ENCODE assay signal across 30 mouse cellular contexts in the genomic region with DNA sequence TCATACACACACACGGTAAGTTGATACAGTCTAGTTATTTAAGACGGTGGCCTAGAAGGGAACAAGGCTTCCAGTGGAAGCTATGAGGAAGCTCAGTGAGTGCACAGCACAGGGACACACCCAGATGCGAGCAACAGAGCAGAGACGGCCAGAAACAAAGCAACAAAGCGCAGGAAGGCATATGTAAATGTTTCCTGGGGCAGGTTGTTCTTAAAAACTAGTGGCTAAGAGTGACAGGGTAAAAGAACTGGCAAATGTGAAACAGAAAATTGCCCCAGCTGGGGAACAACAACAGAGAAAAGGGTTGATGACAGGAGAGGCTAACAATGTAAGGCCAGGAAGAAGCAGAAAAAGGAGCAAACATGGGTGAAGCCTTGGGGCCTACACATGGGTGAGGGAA. TPM values are rescaled to one million over a fixed set of nuclear protein-coding genes. Genes with fewer than 3 reads are reported as not detected.
A peak's percentile ranks its signal among the peaks of the same experiment; 100 is the strongest.
DNase-seq lines count a peak whose midpoint lies in the region; ATAC-seq and TF ChIP-seq lines count a peak whose summit lies in the region.
"Had no signal": no experiment of that assay in that cellular context is flagged by ENCODE, and none has a peak within 500 bp of the region (broad histone marks: within the 10 kb centered on the region; RNA-seq: fewer than 3 reads in every experiment).

No protein-coding gene starts in this region.

- DNase-seq in heart, adult 11 months = peak; percentile 54
- DNase-seq in spleen, adult 18-20 months = peak; percentile 26 to 37
- no peak for DNase-seq in spleen, postnatal 4 days (ENCODE audit: low spot score in 2 of 2)
- DNase-seq in ES-E14 (ENCODE audit: low read depth, low spot score) = peak; percentile 26
- peak; percentile 76 for DNase-seq in splenic B cell, adult 2 months (ENCODE audit: low read depth, low spot score)
- no peak for DNase-seq in cerebellum, postnatal 14 days
- no peak for DNase-seq in left cerebral cortex, adult 11 months (ENCODE audit: low spot score)
- DNase-seq: adrenal gland, postnatal 25 days; cerebellum, adult 18-20 months; cerebellum, postnatal 10 days; gastrocnemius, postnatal 10 days; kidney, adult 2 months; kidney, postnatal 36 days; layer of hippocampus, postnatal 36 days; midbrain, embryonic 14.5 days; retina, postnatal 1 day; right cerebral cortex, postnatal 25 days; thymus, adult 18-20 months; thymus, postnatal 25 days had no signal

- no peak for ATAC-seq in heart, embryonic 12.5 days (ENCODE audit: insufficient number of reproducible peaks, low FRiP score)
- ATAC-seq: forebrain, embryonic 16.5 days; hindbrain, postnatal 0 days; intestine, embryonic 15.5 days had no signal

- H3K9me3 ChIP-seq in heart, embryonic 12.5 days (replicated peaks) = no peaks in the 10 kb centered on the region
- H3K9me3 ChIP-seq in ES-E14 (ENCODE audit: control insufficient read depth, insufficient read depth, low read depth, low read length) = no peaks in the 10 kb centered on the region
- H3K9me3 ChIP-seq: heart, embryonic 15.5 days; intestine, embryonic 15.5 days; limb, embryonic 12.5 days; liver, embryonic 15.5 days; lung, embryonic 15.5 days had no signal

- no peaks in the 10 kb centered on the region for H3K27me3 ChIP-seq in heart, embryonic 12.5 days (replicated peaks)
- no peaks in the 10 kb centered on the region for H3K27me3 ChIP-seq in splenic B cell, adult 2 months (ENCODE audit: control insufficient read depth, insufficient read depth, low read length, poor library complexity, severe bottlenecking)
- H3K27me3 ChIP-seq: heart, embryonic 15.5 days; intestine, embryonic 15.5 days; limb, embryonic 12.5 days; liver, embryonic 15.5 days; lung, embryonic 15.5 days had no signal

- H3K9ac ChIP-seq in heart, embryonic 12.5 days = no peak overlapping the region
- no peak overlapping the region for H3K9ac ChIP-seq in ES-E14 (ENCODE audit: insufficient read depth, low read depth, low read length, poor library complexity, severe bottlenecking)
- H3K9ac ChIP-seq: heart, embryonic 15.5 days; intestine, embryonic 15.5 days; limb, embryonic 12.5 days; liver, embryonic 15.5 days; lung, embryonic 15.5 days had no signal

- H3K4me2 ChIP-seq in heart, embryonic 12.5 days = no peak overlapping the region
- H3K4me2 ChIP-seq: heart, embryonic 15.5 days; intestine, embryonic 15.5 days; limb, embryonic 12.5 days; liver, embryonic 15.5 days; lung, embryonic 15.5 days had no signal

- no peak overlapping the region for H3K27ac ChIP-seq in heart, embryonic 12.5 days (ENCODE audit: poor library complexity, severe bottlenecking)
- no peak overlapping the region for H3K27ac ChIP-seq in ES-E14 (ENCODE audit: insufficient read depth, low read depth, low read length, poor library complexity, severe bottlenecking)
- H3K27ac ChIP-seq: heart, embryonic 15.5 days; hindbrain, postnatal 0 days; intestine, embryonic 15.5 days; limb, embryonic 12.5 days; liver, embryonic 15.5 days; lung, embryonic 15.5 days; macrophage; stomach, postnatal 0 days had no signal

- 85% methylated on average over 5 of the region's 5 CpGs for WGBS in heart, embryonic 12.5 days

- no peaks in the 10 kb centered on the region for H3K4me1 ChIP-seq in heart, embryonic 12.5 days (replicated peaks)
- H3K4me1 ChIP-seq in ES-E14 (ENCODE audit: control insufficient read depth in 2 of 2, insufficient read depth in 2 of 2, low read length in 2 of 2, poor library complexity in 1 of 2) = peaks cover 0 to 2% of the 10 kb centered on the region in 2 experiments; a peak in 1 of 4 replicates
- H3K4me1 ChIP-seq: heart, embryonic 15.5 days; intestine, embryonic 15.5 days; limb, embryonic 12.5 days; liver, embryonic 15.5 days; lung, embryonic 15.5 days had no signal

- in situ Hi-C loops in ES-E14 (cut with MboI; ENCODE audit: low sequenced_read_pairs in 2 of 2, unreplicated experiment in 2 of 2) = no loop called here

- H3K4me3 ChIP-seq in heart, embryonic 12.5 days = no peak overlapping the region
- no peak overlapping the region for H3K4me3 ChIP-seq in ES-E14 (ENCODE audit: insufficient read depth in 1 of 2, low read depth in 1 of 2, low read length in 2 of 2, poor library complexity in 1 of 2, severe bottlenecking in 1 of 2)
- H3K4me3 ChIP-seq: erythroblast, embryonic 14.5 days; heart, embryonic 15.5 days; intestine, embryonic 15.5 days; limb, embryonic 12.5 days; liver, embryonic 15.5 days; lung, embryonic 15.5 days had no signal

- peaks cover 26% of the 10 kb centered on the region for H3K36me3 ChIP-seq in heart, embryonic 12.5 days
- peaks cover 9% of the 10 kb centered on the region for H3K36me3 ChIP-seq in ES-E14 (ENCODE audit: control insufficient read depth, insufficient read depth, low read length, poor library complexity, severe bottlenecking)
- H3K36me3 ChIP-seq in splenic B cell, adult 2 months (ENCODE audit: control insufficient read depth, insufficient read depth, low read length, poor library complexity, severe bottlenecking) = 0 out of 2 replicates have a peak, but pooled peaks cover 2% of the 10 kb centered on the region

TF ChIP-seq in ES-E14, 5 proteins besides CTCF, POLR2A, EP300 and RAD21:
- TF ChIP-seq HCFC1 (IDR thresholded peaks at IDR 0.05; ENCODE audit: borderline replicate concordance, insufficient read depth, low read length) = no peak
- TF ChIP-seq MAFK (IDR thresholded peaks at IDR 0.05; ENCODE audit: insufficient read depth, low read depth, low read length) = no peak
- no peak for TF ChIP-seq ZC3H11A (IDR thresholded peaks at IDR 0.05; ENCODE audit: borderline replicate concordance, low read depth, low read length)
- TF ChIP-seq CHD2 (IDR thresholded peaks at IDR 0.05; ENCODE audit: low read depth, low read length) = no peak
- no peak for TF ChIP-seq ZNF384 (IDR thresholded peaks at IDR 0.05; ENCODE audit: low read depth, low read length)
TF ChIP-seq in ES-E14: peak in this region for 0.

RNA-seq across cellular contexts. Expression of a gene that starts 54.6 kb away (rescaled TPM):
- 22.0 and 23.1 TPM in 2 replicates for polyA plus RNA-seq in heart, embryonic 12.5 days (2016; fragmentation: Nextera tagmentation; extraction: Ambion mirVana)
- total RNA-seq in ES-E14 (2012; rRNA removed) = 21.7 and 25.7 TPM in 2 replicates

RNA-seq across cellular contexts. Expression of a gene that starts 54.8 kb away (rescaled TPM):
- 46.7 and 49.6 TPM in 2 replicates for polyA plus RNA-seq in heart, embryonic 12.5 days (2016; fragmentation: Nextera tagmentation; extraction: Ambion mirVana)
- total RNA-seq in ES-E14 (2012; rRNA removed) = 28.1 and 32.7 TPM in 2 replicates
- polyA plus RNA-seq: erythroblast, embryonic 14.5 days had no signal

Comparison
In these comparisons a context has a peak if more than half of its experiments do, and no peak if none do; other contexts are left out.
1. DNase-seq: peak in heart, adult 11 months (single experiment), spleen, adult 18-20 months (2 of 2), ES-E14 (single experiment) and splenic B cell, adult 2 months (single experiment); none in spleen, postnatal 4 days (0 of 2), cerebellum, postnatal 14 days (0 of 2) and left cerebral cortex, adult 11 months (single experiment).